Mouse (Mus musculus) midbrain, postnatal 0 days (tissue): ENCODE data around the gene Nfia. TPM values are rescaled to one million over a fixed set of nuclear protein-coding genes. Genes with fewer than 3 reads are reported as not detected.

Experiments used
- ATAC-seq: fragments of 200-750 bp; cut with Nextera tagmentation; 2 replicates; pipeline ENCODE4 v1.8.0; 2017; ENCODE audit warnings: moderate number of reproducible peaks, mild to moderate bottlenecking, moderate TSS enrichment, moderate library complexity; ENCODE audit not compliant: low FRiP score
- DNase-seq: peaks from one replicate; pipeline ENCODE4 v3.0.0-alpha.2; 2015; ENCODE audit warnings: low spot score
- H3K27ac ChIP-seq: fragments of 300-500 bp; sonication (generic); 2 replicates; pipeline ENCODE4 v1.5.1; 2014; ENCODE audit warnings: low read depth, mild to moderate bottlenecking, low read length, mixed read lengths
- H3K27me3 ChIP-seq: fragments of 300-500 bp; sonication (generic); 2 replicates; pipeline ENCODE4 v1.6.1; 2014; ENCODE audit warnings: low read length, control low read depth, mixed read lengths; ENCODE audit not compliant: insufficient read depth
- H3K36me3 ChIP-seq: fragments of 300-500 bp; sonication (generic); 2 replicates; pipeline ENCODE4 v1.6.1; 2014; ENCODE audit warnings: low read length, control low read depth, mixed read lengths; ENCODE audit not compliant: insufficient read depth
- H3K4me1 ChIP-seq: fragments of 300-500 bp; sonication (generic); 2 replicates; pipeline ENCODE4 v1.6.1; 2014; ENCODE audit warnings: mild to moderate bottlenecking, control low read depth, antibody characterized with exemption, low read length, mixed read lengths; ENCODE audit not compliant: insufficient read depth
- H3K4me2 ChIP-seq: fragments of 300-500 bp; sonication (generic); 2 replicates; pipeline ENCODE4 v1.6.1; 2014; ENCODE audit warnings: low read depth, mild to moderate bottlenecking, low read length, mixed read lengths; ENCODE audit not compliant: poor library complexity, severe bottlenecking
- H3K4me3 ChIP-seq: fragments of 300-500 bp; sonication (generic); 2 replicates; pipeline ENCODE4 v1.5.1; 2014; ENCODE audit warnings: low read depth, mild to moderate bottlenecking, low read length, moderate library complexity
- H3K9ac ChIP-seq: fragments of 300-500 bp; sonication (generic); replicated peaks from 2 replicates; pipeline ENCODE4 v1.6.1; 2014; ENCODE audit warnings: mild to moderate bottlenecking, low read length, moderate library complexity, mixed read lengths; ENCODE audit not compliant: poor library complexity, severe bottlenecking
- H3K9me3 ChIP-seq: fragments of 300-500 bp; sonication (generic); 2 replicates; pipeline ENCODE4 v1.6.1; 2016; ENCODE audit warnings: low read length, control low read depth
- CTCF ChIP-seq: IDR thresholded peaks from 2 replicates; pipeline ENCODE4 v1.5.1; 2016; ENCODE audit warnings: antibody characterized with exemption, mild to moderate bottlenecking
- WGBS: fragments of 180-500 bp; shearing (Covaris S2); extraction: QIAGEN DNeasy Blood & Tissue Kit; methylation state at CpG from one replicate; pipeline ENCODE4 v1.1.7; 2014; 5-methylcytosine and 5-hydroxymethylcytosine counted together
- polyA plus RNA-seq: library from polyadenylated mRNA; unstranded; fragments of >200 nt; fragmentation: Nextera tagmentation; extraction: Ambion mirVana; gene quantifications from 2 replicates; pipeline ENCODE4 v1.2.1, GENCODE M21; 2015
- total RNA-seq: library from RNA; depleted of rRNA; stranded (reverse); fragments of >200 nt; gene quantifications from 2 replicates; pipeline ENCODE4 v1.2.3, GENCODE M21; 2014

Nfia gene
- total and polyA plus RNA-seq, 2 experiments from 2014 or later: 35.7 to 51.7 TPM

GRCm38 (mm10) chr4:97910115-97910776 lies 137.7 kb downstream of the Nfia start:
- WGBS: 69% methylated on average over 9 of the region's 9 CpGs
- no peaks in the 10 kb centered on the region for H3K27me3 ChIP-seq
- DNase-seq (no peak), ATAC-seq (peak; percentile 47; the same call in 1 of the 2 replicates)
- no peak overlapping the region for H3K4me3 ChIP-seq
- peak overlapping the region; percentile 29 for H3K4me2 ChIP-seq
- H3K9me3 ChIP-seq: no peaks in the 10 kb centered on the region
- no peaks in the 10 kb centered on the region; the same call in 1 of the 2 replicates for H3K4me1 ChIP-seq
- no peaks in the 10 kb centered on the region for H3K36me3 ChIP-seq
- TF ChIP-seq CTCF: no peak
- no peak overlapping the region for H3K9ac ChIP-seq
- H3K27ac ChIP-seq: no peak overlapping the region; the same call in 1 of the 2 replicates

GRCm38 (mm10) chr4:97910777-97911580 lies 138.4 kb downstream of the Nfia start:
- H3K4me2 ChIP-seq: peak overlapping the region; percentile 29
- no peaks in the 10 kb centered on the region for H3K36me3 ChIP-seq
- TF ChIP-seq CTCF: no peak
- H3K27ac ChIP-seq: peak overlapping the region; percentile 21
- no peaks in the 10 kb centered on the region; the same call in 1 of the 2 replicates for H3K4me1 ChIP-seq
- 69% methylated on average over 27 of the region's 27 CpGs for WGBS
- no peak overlapping the region for H3K4me3 ChIP-seq
- H3K9ac ChIP-seq: no peak overlapping the region
- H3K27me3 ChIP-seq: no peaks in the 10 kb centered on the region
- H3K9me3 ChIP-seq: no peaks in the 10 kb centered on the region
- peak; percentile 83 for ATAC-seq
- peak; percentile 90 for DNase-seq

GRCm38 (mm10) chr4:97911755-97912154 lies 139.2 kb downstream of the Nfia start:
- TF ChIP-seq CTCF: no peak
- H3K4me1 ChIP-seq: no peaks in the 10 kb centered on the region; the same call in 1 of the 2 replicates
- no peaks in the 10 kb centered on the region for H3K9me3 ChIP-seq
- H3K9ac ChIP-seq: no peak overlapping the region
- DNase-seq (no peak), ATAC-seq (no peak)
- no peak overlapping the region for H3K4me2 ChIP-seq
- no peaks in the 10 kb centered on the region for H3K36me3 ChIP-seq
- H3K27ac ChIP-seq: no peak overlapping the region
- no peak overlapping the region for H3K4me3 ChIP-seq
- 87% methylated on average over 7 of the region's 7 CpGs for WGBS
- H3K27me3 ChIP-seq: no peaks in the 10 kb centered on the region

GRCm38 (mm10) chr4:97912155-97912554 lies 139.6 kb downstream of the Nfia start:
- peak; percentile 59 for DNase-seq
- Histone ChIP-seq H3K27me3 (no peaks in the 10 kb centered on the region), H3K36me3 (no peaks in the 10 kb centered on the region), H3K4me1 (no peaks in the 10 kb centered on the region; the same call in 1 of the 2 replicates), H3K4me2 (no peak overlapping the region), H3K9ac (no peak overlapping the region), H3K27ac (no peak overlapping the region), H3K9me3 (no peaks in the 10 kb centered on the region), H3K4me3 (no peak overlapping the region)
- 74% methylated on average over 6 of the region's 6 CpGs for WGBS
- no peak for ATAC-seq
- no peak for TF ChIP-seq CTCF

- TF ChIP-seq CTCF: no peak
- Histone ChIP-seq H3K4me2 (no peak overlapping the region), H3K36me3 (no peaks in the 10 kb centered on the region), H3K27ac (no peak overlapping the region), H3K9me3 (no peaks in the 10 kb centered on the region), H3K4me3 (no peak overlapping the region), H3K9ac (no peak overlapping the region), H3K4me1 (no peaks in the 10 kb centered on the region; the same call in 1 of the 2 replicates), H3K27me3 (no peaks in the 10 kb centered on the region)
- no peak for DNase-seq
- 94% methylated on average over 11 of the region's 11 CpGs for WGBS
- no peak for ATAC-seq
Observed at GRCm38 (mm10) chr4:97912560-97912959, 140.0 kb downstream of the Nfia start.

DNA sequence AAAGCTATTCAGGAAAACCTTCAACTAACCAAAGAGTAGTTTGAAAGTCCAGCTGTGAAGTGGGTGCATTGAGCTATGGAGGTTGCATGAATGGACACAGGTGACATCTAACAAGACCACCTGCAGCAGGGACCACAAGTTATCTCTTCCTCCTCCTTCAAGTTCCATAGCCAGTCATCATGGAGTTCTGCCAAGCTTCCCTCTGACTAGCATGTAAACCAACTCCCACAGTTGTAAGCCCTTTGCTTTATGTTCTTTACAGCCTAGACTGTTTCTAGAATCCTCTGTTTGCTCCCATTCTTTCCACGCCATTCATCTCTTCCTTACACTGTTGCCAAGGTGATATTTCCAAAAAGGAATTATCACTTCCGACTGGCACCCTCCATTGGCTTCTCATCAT lies 141.8 kb downstream of the Nfia start:
- H3K9me3 ChIP-seq: no peaks in the 10 kb centered on the region
- no peak overlapping the region for H3K9ac ChIP-seq
- peak; percentile 34 for DNase-seq
- no peak for ATAC-seq
- no peak overlapping the region for H3K27ac ChIP-seq
- H3K27me3 ChIP-seq: no peaks in the 10 kb centered on the region
- H3K36me3 ChIP-seq: no peaks in the 10 kb centered on the region
- no peaks in the 10 kb centered on the region; the same call in 1 of the 2 replicates for H3K4me1 ChIP-seq
- no peak overlapping the region for H3K4me2 ChIP-seq
- WGBS: 69% methylated on average over 2 of the region's 2 CpGs
- TF ChIP-seq CTCF: no peak
- H3K4me3 ChIP-seq: no peak overlapping the region
